Mouse (Mus musculus) midbrain, embryonic 11.5 days (tissue): ENCODE measurements around the gene Usp43. TPM values are rescaled to one million over a fixed set of nuclear protein-coding genes. Genes with fewer than 3 reads are reported as not detected.
A peak's percentile ranks its signal among the peaks of the same experiment; 100 is the strongest.

Source experiments
- ATAC-seq: fragments of 200-750 bp; cut with Nextera tagmentation; 2 replicates; pipeline ENCODE4 v1.8.0; 2017; ENCODE audit warnings: moderate TSS enrichment, moderate library complexity; ENCODE audit not compliant: low FRiP score
- DNase-seq: peaks from one replicate; pipeline ENCODE4 v3.0.0; 2015; ENCODE audit warnings: low spot score; ENCODE audit errors: missing footprints
- H3K27ac ChIP-seq: fragments of 300-500 bp; sonication (generic); 2 replicates; pipeline ENCODE4 v1.5.1; 2014; ENCODE audit warnings: low read depth, low read length
- H3K27me3 ChIP-seq: fragments of 300-500 bp; sonication (generic); 2 replicates; pipeline ENCODE4 v1.6.1; 2014; ENCODE audit warnings: mild to moderate bottlenecking, low read length, moderate library complexity, mixed read lengths; ENCODE audit not compliant: control insufficient read depth, insufficient read depth
- H3K36me3 ChIP-seq: fragments of 300-500 bp; sonication (generic); 2 replicates; pipeline ENCODE4 v1.6.1; 2014; ENCODE audit warnings: mild to moderate bottlenecking, low read length, moderate library complexity, mixed read lengths; ENCODE audit not compliant: control insufficient read depth, insufficient read depth
- H3K4me1 ChIP-seq: fragments of 300-500 bp; sonication (generic); 2 replicates; pipeline ENCODE4 v1.6.1; 2014; ENCODE audit warnings: low read length; ENCODE audit not compliant: control insufficient read depth, insufficient read depth
- H3K4me2 ChIP-seq: fragments of 300-500 bp; sonication (generic); 2 replicates; pipeline ENCODE4 v1.6.1; 2014; ENCODE audit warnings: mild to moderate bottlenecking, moderate library complexity
- H3K4me3 ChIP-seq: fragments of 300-500 bp; sonication (generic); 2 replicates; pipeline ENCODE4 v1.5.1; 2014; ENCODE audit warnings: low read depth, low read length
- H3K9ac ChIP-seq: fragments of 300-500 bp; sonication (generic); 2 replicates; pipeline ENCODE4 v1.6.1; 2014; ENCODE audit warnings: low read length
- H3K9me3 ChIP-seq: fragments of 300-500 bp; sonication (generic); 2 replicates; pipeline ENCODE4 v1.6.1; 2016; ENCODE audit warnings: low read length; ENCODE audit not compliant: control insufficient read depth
- WGBS: fragments of 180-500 bp; shearing (Covaris S2); extraction: QIAGEN DNeasy Blood & Tissue Kit; methylation state at CpG from one replicate; pipeline ENCODE4 v1.1.7; 2014; 5-methylcytosine and 5-hydroxymethylcytosine counted together
- polyA plus RNA-seq: library from polyadenylated mRNA; unstranded; fragments of >200 nt; fragmentation: Nextera tagmentation; extraction: Ambion mirVana; gene quantifications from 2 replicates; pipeline ENCODE4 v1.2.1, GENCODE M21; 2014

The Usp43 gene
- polyA plus RNA-seq, 1 experiment from 2014 or later: 0.51 TPM

GRCm38 (mm10) chr11:67948229-67948628 is 26.3 kb upstream of the Usp43 start:
- DNase-seq: no peak
- ATAC-seq: no peak
- H3K27me3 ChIP-seq: no peaks in the 10 kb centered on the region
- WGBS: 61% methylated on average over 3 of the region's 3 CpGs
- H3K36me3 ChIP-seq: no peaks in the 10 kb centered on the region
- no peak overlapping the region for H3K9ac ChIP-seq
- H3K27ac ChIP-seq: no peak overlapping the region
- no peaks in the 10 kb centered on the region for H3K4me1 ChIP-seq
- H3K9me3 ChIP-seq: no peaks in the 10 kb centered on the region
- no peak overlapping the region for H3K4me3 ChIP-seq
- no peak overlapping the region for H3K4me2 ChIP-seq

- WGBS: 95% methylated on average over 3 of the region's 3 CpGs
- Histone ChIP-seq H3K4me2 (no peak overlapping the region), H3K27ac (no peak overlapping the region), H3K36me3 (no peaks in the 10 kb centered on the region), H3K4me3 (no peak overlapping the region), H3K9ac (no peak overlapping the region), H3K27me3 (no peaks in the 10 kb centered on the region), H3K9me3 (no peaks in the 10 kb centered on the region; the same call in 1 of the 2 replicates), H3K4me1 (no peaks in the 10 kb centered on the region)
- ATAC-seq (no peak), DNase-seq (no peak)
These were observed 10.2 kb upstream of the Usp43 start for GRCm38 (mm10) chr11:67932156-67932555.

GRCm38 (mm10) chr11:67926348-67927055 is 4.5 kb upstream of the Usp43 start:
- Histone ChIP-seq H3K4me2 (no peak overlapping the region), H3K36me3 (no peaks in the 10 kb centered on the region), H3K9ac (no peak overlapping the region), H3K9me3 (no peaks in the 10 kb centered on the region; the same call in 1 of the 2 replicates), H3K4me1 (peaks cover 7% of the 10 kb centered on the region), H3K27me3 (peaks cover 6% of the 10 kb centered on the region), H3K4me3 (no peak overlapping the region), H3K27ac (no peak overlapping the region)
- DNase-seq (no peak), ATAC-seq (no peak)
- 18% methylated on average over 10 of the region's 15 CpGs for WGBS

GRCm38 (mm10) chr11:67925000-67925399 is 3.0 kb upstream of the Usp43 start:
- no peak overlapping the region for H3K4me3 ChIP-seq
- H3K27ac ChIP-seq: no peak overlapping the region
- no peak overlapping the region for H3K9ac ChIP-seq
- H3K9me3 ChIP-seq: no peaks in the 10 kb centered on the region
- H3K36me3 ChIP-seq: no peaks in the 10 kb centered on the region
- H3K4me2 ChIP-seq: no peak overlapping the region
- peaks cover 7% of the 10 kb centered on the region for H3K4me1 ChIP-seq
- peaks cover 21% of the 10 kb centered on the region for H3K27me3 ChIP-seq
- 88% methylated on average over 13 of the region's 13 CpGs for WGBS
- DNase-seq (no peak), ATAC-seq (no peak)

GRCm38 (mm10) chr11:67923720-67924119 is 1.8 kb upstream of the Usp43 start:
- Histone ChIP-seq H3K4me1 (peaks cover 7% of the 10 kb centered on the region), H3K4me2 (no peak overlapping the region), H3K27ac (no peak overlapping the region), H3K36me3 (no peaks in the 10 kb centered on the region), H3K9ac (no peak overlapping the region), H3K9me3 (no peaks in the 10 kb centered on the region), H3K4me3 (no peak overlapping the region), H3K27me3 (peaks cover 23% of the 10 kb centered on the region)
- 91% methylated on average over 5 of the region's 5 CpGs for WGBS
- DNase-seq: no peak
- ATAC-seq: no peak

- Histone ChIP-seq H3K27ac (no peak overlapping the region), H3K9me3 (no peaks in the 10 kb centered on the region), H3K27me3 (peaks cover 23% of the 10 kb centered on the region), H3K4me1 (peaks cover 7% of the 10 kb centered on the region), H3K36me3 (no peaks in the 10 kb centered on the region), H3K9ac (no peak overlapping the region), H3K4me3 (peak overlapping the region; percentile 78), H3K4me2 (peak overlapping the region; percentile 100)
- DNase-seq: peak; percentile 93
- peak; percentile 81; the same call in 1 of the 2 replicates for ATAC-seq
- under 1% methylated on average over 12 of the region's 12 CpGs for WGBS
These were observed 787 bp upstream of the Usp43 start for GRCm38 (mm10) chr11:67922755-67923125.

GRCm38 (mm10) chr11:67921091-67921826 is 694 bp downstream of the Usp43 start:
- ATAC-seq: peak; percentile 52; the same call in 1 of the 2 replicates
- Histone ChIP-seq H3K4me3 (peak overlapping the region; percentile 78), H3K27ac (no peak overlapping the region), H3K27me3 (peaks cover 23% of the 10 kb centered on the region), H3K9me3 (no peaks in the 10 kb centered on the region), H3K4me2 (peak overlapping the region; percentile 100), H3K36me3 (no peaks in the 10 kb centered on the region), H3K4me1 (peaks cover 7% of the 10 kb centered on the region), H3K9ac (peak overlapping the region; percentile 67)
- WGBS: 2% methylated on average over 47 of the region's 47 CpGs
- DNase-seq: peak; percentile 95

- peaks cover 23% of the 10 kb centered on the region for H3K27me3 ChIP-seq
- H3K4me1 ChIP-seq: peaks cover 7% of the 10 kb centered on the region
- no peak for DNase-seq
- H3K9ac ChIP-seq: no peak overlapping the region
- H3K27ac ChIP-seq: no peak overlapping the region
- no peaks in the 10 kb centered on the region for H3K9me3 ChIP-seq
- no peak for ATAC-seq
- H3K36me3 ChIP-seq: no peaks in the 10 kb centered on the region
- no peak overlapping the region for H3K4me2 ChIP-seq
- no peak overlapping the region for H3K4me3 ChIP-seq
- WGBS: 49% methylated on average over 9 of the region's 9 CpGs
These were observed 1.6 kb downstream of the Usp43 start for GRCm38 (mm10) chr11:67920226-67920960.

- 78% methylated on average over 5 of the region's 5 CpGs for WGBS
- ATAC-seq (no peak), DNase-seq (no peak)
- Histone ChIP-seq H3K27ac (no peak overlapping the region), H3K27me3 (peaks cover 23% of the 10 kb centered on the region), H3K9me3 (no peaks in the 10 kb centered on the region), H3K4me3 (no peak overlapping the region), H3K4me2 (no peak overlapping the region), H3K9ac (no peak overlapping the region), H3K36me3 (no peaks in the 10 kb centered on the region), H3K4me1 (peaks cover 7% of the 10 kb centered on the region)
These were observed 2.4 kb downstream of the Usp43 start for GRCm38 (mm10) chr11:67919593-67919992.
